Mouse (Mus musculus): ENCODE results near the gene Adgrv1. TPM values are rescaled to one million over a fixed set of nuclear protein-coding genes. Genes with fewer than 3 reads are reported as not detected.
A peak's percentile ranks its signal among the peaks of the same experiment; 100 is the strongest.

Adgrv1 gene
- polyA plus RNA-seq, 1 experiment = 0.56 TPM

DNA sequence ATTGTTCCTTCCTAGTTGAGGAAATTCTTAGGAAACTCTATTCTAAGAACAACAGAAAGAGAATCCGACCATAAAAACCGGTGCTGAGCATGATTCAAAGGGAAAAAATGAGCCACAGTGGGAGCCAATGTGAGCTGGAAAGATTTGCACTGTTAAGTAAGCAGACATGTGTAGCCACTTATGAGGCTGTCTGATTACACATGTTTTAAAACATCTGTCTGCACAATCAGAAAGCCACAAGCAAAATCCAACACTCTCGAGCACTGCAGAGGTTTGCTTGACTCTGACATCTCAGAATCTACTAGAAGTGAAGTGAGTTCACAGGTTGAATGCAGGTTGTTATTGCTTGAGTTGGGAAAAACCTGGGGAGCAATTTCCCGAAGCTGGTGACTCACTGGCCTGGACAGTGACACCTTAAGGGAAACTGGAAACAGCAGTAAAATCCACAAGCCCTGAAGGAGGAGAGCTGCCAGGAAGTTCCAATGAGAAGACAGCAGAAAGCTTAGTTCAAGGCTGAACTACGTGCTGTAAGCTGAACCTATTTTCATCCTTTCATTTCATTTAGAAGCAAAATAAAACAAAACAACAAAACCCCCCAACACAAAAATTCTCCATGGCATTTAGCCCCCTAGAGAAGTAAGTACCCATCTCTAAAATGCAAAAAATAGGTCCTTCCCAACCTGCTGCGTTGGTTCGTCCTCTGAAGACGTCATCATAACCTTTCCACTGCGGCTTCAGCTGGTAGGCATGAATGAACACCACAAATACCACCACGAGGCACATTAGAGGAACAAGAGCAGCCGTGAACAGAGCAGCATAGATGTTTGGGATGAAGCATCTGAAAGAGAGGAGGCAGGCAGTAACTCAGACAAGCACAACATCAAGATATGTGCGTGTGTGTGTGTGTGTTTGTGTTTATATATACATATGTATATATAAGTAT lies 450.7 kb downstream of the Adgrv1 start:
- H3K27me3 ChIP-seq (replicated peaks; ENCODE audit: control insufficient read depth, insufficient read depth, low read length) = no peaks in the 10 kb centered on the region
- no peaks in the 10 kb centered on the region for H3K36me3 ChIP-seq (ENCODE audit: control insufficient read depth, insufficient read depth, low read length)
- H3K4me1 ChIP-seq (ENCODE audit: control insufficient read depth, insufficient read depth, low read length) = no peaks in the 10 kb centered on the region
- 42% methylated on average over 12 of the region's 12 CpGs for WGBS
- H3K4me3 ChIP-seq (ENCODE audit: insufficient read depth, low read depth, low read length) = no peak overlapping the region
- no peak overlapping the region for H3K27ac ChIP-seq (ENCODE audit: insufficient read depth, low read depth, low read length)
- peak; percentile 4 for DNase-seq
- TF ChIP-seq POLR2A (IDR thresholded peaks at IDR 0.05; ENCODE audit: low read depth, low read length) (no peak), CTCF (conservative IDR thresholded peaks at IDR 0.05; ENCODE audit: insufficient read depth, insufficient read length, low read depth, low read length) (no peak)

DNA sequence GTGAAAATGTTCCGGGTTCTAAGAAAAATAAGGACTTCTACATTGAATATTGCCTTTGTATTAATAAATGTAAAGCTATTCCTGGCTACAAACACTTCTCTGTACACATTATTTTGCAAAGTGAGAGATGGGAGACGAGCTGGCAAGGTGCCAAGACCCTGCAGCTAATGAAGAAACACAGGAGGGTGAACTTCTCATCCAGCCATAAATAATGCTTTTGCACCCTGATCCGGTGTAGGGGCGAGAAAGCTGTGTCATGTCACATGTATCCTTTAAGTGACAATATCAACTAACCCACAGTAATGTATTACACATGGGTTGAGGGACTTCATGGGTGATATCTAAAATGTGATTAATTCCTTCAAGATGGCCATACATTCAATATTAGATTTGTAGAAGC lies 451.5 kb downstream of the Adgrv1 start:
- no peak for TF ChIP-seq POLR2A (IDR thresholded peaks at IDR 0.05; ENCODE audit: low read depth, low read length)
- TF ChIP-seq CTCF (conservative IDR thresholded peaks at IDR 0.05; ENCODE audit: insufficient read depth, insufficient read length, low read depth, low read length) = no peak
- 63% methylated on average over 4 of the region's 4 CpGs for whole genome bisulfite sequencing
- no peak for DNase-seq
- Histone ChIP-seq H3K27ac (ENCODE audit: insufficient read depth, low read depth, low read length) (no peak overlapping the region), H3K27me3 (replicated peaks; ENCODE audit: control insufficient read depth, insufficient read depth, low read length) (no peaks in the 10 kb centered on the region), H3K4me3 (ENCODE audit: insufficient read depth, low read depth, low read length) (no peak overlapping the region), H3K36me3 (ENCODE audit: control insufficient read depth, insufficient read depth, low read length) (no peaks in the 10 kb centered on the region), H3K4me1 (ENCODE audit: control insufficient read depth, insufficient read depth, low read length) (no peaks in the 10 kb centered on the region)

DNA sequence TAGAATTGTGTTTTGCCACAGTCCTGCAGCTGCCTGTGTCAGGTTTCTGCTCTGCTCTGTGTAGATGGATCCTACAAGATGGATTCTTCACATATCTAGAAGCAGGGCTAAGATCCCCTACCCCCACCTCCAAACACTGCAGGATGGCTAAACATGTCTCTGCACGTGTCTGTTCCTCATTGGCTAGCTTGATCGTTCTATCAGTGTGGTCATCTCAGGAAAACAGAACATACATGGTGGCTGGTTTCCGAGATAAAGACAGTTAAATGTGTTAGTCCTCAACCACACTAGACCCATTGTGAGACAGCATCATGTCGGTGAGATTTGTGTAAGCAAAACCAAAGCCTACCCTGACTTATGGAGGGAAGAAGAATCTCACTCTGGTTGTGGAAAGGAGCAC lies 456.1 kb downstream of the Adgrv1 start:
- H3K4me3 ChIP-seq (ENCODE audit: insufficient read depth, low read depth, low read length) = no peak overlapping the region
- no peak for DNase-seq
- no peaks in the 10 kb centered on the region for H3K36me3 ChIP-seq (ENCODE audit: control insufficient read depth, insufficient read depth, low read length)
- H3K27me3 ChIP-seq (replicated peaks; ENCODE audit: control insufficient read depth, insufficient read depth, low read length) = no peaks in the 10 kb centered on the region
- WGBS = 86% methylated on average over 4 of the region's 4 CpGs
- TF ChIP-seq CTCF (conservative IDR thresholded peaks at IDR 0.05; ENCODE audit: insufficient read depth, insufficient read length, low read depth, low read length) (no peak), POLR2A (IDR thresholded peaks at IDR 0.05; ENCODE audit: low read depth, low read length) (no peak)
- H3K4me1 ChIP-seq (ENCODE audit: control insufficient read depth, insufficient read depth, low read length) = no peaks in the 10 kb centered on the region
- H3K27ac ChIP-seq (ENCODE audit: insufficient read depth, low read depth, low read length) = no peak overlapping the region

DNA sequence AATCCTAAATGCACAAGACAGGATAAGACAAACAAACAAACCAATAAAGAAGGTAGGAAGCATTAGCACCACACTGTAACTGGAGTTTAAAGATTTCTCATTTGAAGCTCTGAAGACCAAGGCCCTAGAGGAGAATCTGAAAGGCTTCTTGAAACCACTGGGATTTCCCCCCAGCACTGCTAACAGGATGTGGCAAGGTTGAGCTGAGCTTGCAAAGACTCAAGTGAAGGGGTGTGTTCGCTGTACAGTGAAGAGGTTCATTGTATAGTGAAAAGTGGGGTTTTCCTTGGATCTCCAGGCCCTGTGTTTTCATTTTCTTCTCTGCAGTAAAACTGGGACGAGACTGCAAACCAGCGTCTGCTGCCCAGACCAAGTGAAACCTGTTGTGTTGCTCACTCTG lies 456.9 kb downstream of the Adgrv1 start:
- TF ChIP-seq POLR2A (IDR thresholded peaks at IDR 0.05; ENCODE audit: low read depth, low read length) = no peak
- TF ChIP-seq CTCF (conservative IDR thresholded peaks at IDR 0.05; ENCODE audit: insufficient read depth, insufficient read length, low read depth, low read length) = no peak
- WGBS = 83% methylated on average over 3 of the region's 3 CpGs

DNA sequence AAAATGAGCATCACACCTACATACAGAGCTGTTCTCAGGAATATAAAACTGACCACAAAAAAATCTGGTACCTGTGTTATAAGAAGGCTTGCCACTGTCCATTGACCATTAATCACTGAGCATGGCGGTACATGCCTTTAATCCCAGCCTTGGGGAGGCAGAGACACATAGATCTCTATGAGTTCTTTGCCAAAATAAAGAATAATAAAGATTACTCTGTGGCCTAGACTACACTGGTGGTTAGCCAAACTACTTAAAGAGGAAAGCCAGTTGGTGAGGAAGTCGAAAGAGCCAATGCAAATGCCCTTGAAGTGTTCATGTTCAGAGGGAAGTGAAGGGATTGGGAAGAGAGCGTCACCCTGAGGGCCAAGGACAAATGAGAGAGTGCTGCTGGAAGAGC lies 461.8 kb downstream of the Adgrv1 start:
- WGBS = 76% methylated on average over 3 of the region's 3 CpGs

More for the DNA sequence above, 456.9 kb downstream of the Adgrv1 start:
- Histone ChIP-seq H3K36me3 (ENCODE audit: control insufficient read depth, insufficient read depth, low read length) (no peaks in the 10 kb centered on the region), H3K4me1 (ENCODE audit: control insufficient read depth, insufficient read depth, low read length) (no peaks in the 10 kb centered on the region), H3K4me3 (ENCODE audit: insufficient read depth, low read depth, low read length) (no peak overlapping the region), H3K27me3 (replicated peaks; ENCODE audit: control insufficient read depth, insufficient read depth, low read length) (no peaks in the 10 kb centered on the region), H3K27ac (ENCODE audit: insufficient read depth, low read depth, low read length) (no peak overlapping the region)
- no peak for DNase-seq

DNA sequence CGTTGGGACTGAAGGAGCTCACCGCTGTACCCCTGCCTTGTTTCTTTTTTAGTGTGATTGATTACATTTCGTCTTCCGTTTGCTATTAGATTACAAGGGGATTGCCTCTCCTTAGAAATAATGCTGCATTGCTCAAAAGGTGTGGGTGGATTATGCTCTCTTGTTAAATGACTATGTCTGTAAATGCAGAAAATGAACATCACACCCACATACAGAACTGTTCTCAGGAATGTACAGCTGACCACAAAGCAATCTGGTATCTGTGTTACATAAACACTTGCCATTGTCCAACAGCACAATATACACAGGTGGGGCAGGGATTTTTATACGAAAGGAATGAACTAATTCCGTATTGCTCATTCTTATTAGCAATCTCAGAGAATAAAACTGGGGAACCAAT lies 465.5 kb downstream of the Adgrv1 start:
- Histone ChIP-seq H3K4me1 (ENCODE audit: control insufficient read depth, insufficient read depth, low read length) (no peaks in the 10 kb centered on the region), H3K4me3 (ENCODE audit: insufficient read depth, low read depth, low read length) (no peak overlapping the region), H3K27ac (ENCODE audit: insufficient read depth, low read depth, low read length) (no peak overlapping the region), H3K36me3 (ENCODE audit: control insufficient read depth, insufficient read depth, low read length) (no peaks in the 10 kb centered on the region), H3K27me3 (replicated peaks; ENCODE audit: control insufficient read depth, insufficient read depth, low read length) (no peaks in the 10 kb centered on the region)
- DNase-seq = no peak
- TF ChIP-seq CTCF (conservative IDR thresholded peaks at IDR 0.05; ENCODE audit: insufficient read depth, insufficient read length, low read depth, low read length) (no peak), POLR2A (IDR thresholded peaks at IDR 0.05; ENCODE audit: low read depth, low read length) (no peak)
- WGBS = 75% methylated on average over 6 of the region's 6 CpGs

More for the DNA sequence above, 461.8 kb downstream of the Adgrv1 start:
- no peak for TF ChIP-seq CTCF (conservative IDR thresholded peaks at IDR 0.05; ENCODE audit: insufficient read depth, insufficient read length, low read depth, low read length)
- TF ChIP-seq POLR2A (IDR thresholded peaks at IDR 0.05; ENCODE audit: low read depth, low read length) = no peak
- no peaks in the 10 kb centered on the region for H3K36me3 ChIP-seq (ENCODE audit: control insufficient read depth, insufficient read depth, low read length)
- H3K27me3 ChIP-seq (replicated peaks; ENCODE audit: control insufficient read depth, insufficient read depth, low read length) = no peaks in the 10 kb centered on the region
- H3K4me1 ChIP-seq (ENCODE audit: control insufficient read depth, insufficient read depth, low read length) = no peaks in the 10 kb centered on the region
- no peak overlapping the region for H3K4me3 ChIP-seq (ENCODE audit: insufficient read depth, low read depth, low read length)
- no peak for DNase-seq
- H3K27ac ChIP-seq (ENCODE audit: insufficient read depth, low read depth, low read length) = no peak overlapping the region

DNA sequence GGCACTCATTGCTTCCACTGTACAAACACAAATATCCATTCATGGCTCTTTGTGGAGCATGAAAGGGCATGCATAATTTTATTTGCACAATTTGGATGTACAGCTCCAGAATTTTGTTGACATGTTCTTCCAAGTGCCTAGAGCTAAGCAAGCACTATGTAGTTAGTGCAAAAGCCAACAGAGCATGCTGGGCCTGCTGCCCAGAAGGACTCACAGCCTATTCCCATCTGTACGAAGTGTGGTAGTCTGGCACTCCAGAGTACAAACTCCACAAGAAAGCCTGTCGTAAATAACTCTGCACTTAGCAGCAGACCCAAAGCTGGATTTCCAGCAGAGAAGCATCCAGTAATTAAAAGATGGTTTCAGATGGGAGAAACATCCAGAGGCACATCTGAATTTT lies 473.1 kb downstream of the Adgrv1 start:
- H3K27ac ChIP-seq (ENCODE audit: insufficient read depth, low read depth, low read length) = no peak overlapping the region
- H3K4me1 ChIP-seq (ENCODE audit: control insufficient read depth, insufficient read depth, low read length) = no peaks in the 10 kb centered on the region
- TF ChIP-seq CTCF (conservative IDR thresholded peaks at IDR 0.05; ENCODE audit: insufficient read depth, insufficient read length, low read depth, low read length) (no peak), POLR2A (IDR thresholded peaks at IDR 0.05; ENCODE audit: low read depth, low read length) (no peak)
- no peaks in the 10 kb centered on the region for H3K36me3 ChIP-seq (ENCODE audit: control insufficient read depth, insufficient read depth, low read length)
- H3K27me3 ChIP-seq (replicated peaks; ENCODE audit: control insufficient read depth, insufficient read depth, low read length) = no peaks in the 10 kb centered on the region
- WGBS = 27% methylated on average over 2 of the region's 2 CpGs
- H3K4me3 ChIP-seq (ENCODE audit: insufficient read depth, low read depth, low read length) = no peak overlapping the region
- DNase-seq = peak; percentile 35

Data from kidney, adult 2 months (tissue).